Mouse (Mus musculus): Measurements from ENCODE around the gene Vmn2r63.
"Not testable (repeated sequence)": the region's sequence is repeated elsewhere in the genome, so short reads cannot be mapped to it uniquely, and the experiment has no call there.

GRCm38 (mm10) chr7:42933722-42934121 is at the start of gene Vmn2r63:
- not testable (repeated sequence) for TF ChIP-seq EP300, CTCF (IDR thresholded peaks at IDR 0.05; ENCODE audit: low read depth)
